Mouse (Mus musculus): ENCODE measurements around the gene Msantd2.

The Msantd2 gene

DNA sequence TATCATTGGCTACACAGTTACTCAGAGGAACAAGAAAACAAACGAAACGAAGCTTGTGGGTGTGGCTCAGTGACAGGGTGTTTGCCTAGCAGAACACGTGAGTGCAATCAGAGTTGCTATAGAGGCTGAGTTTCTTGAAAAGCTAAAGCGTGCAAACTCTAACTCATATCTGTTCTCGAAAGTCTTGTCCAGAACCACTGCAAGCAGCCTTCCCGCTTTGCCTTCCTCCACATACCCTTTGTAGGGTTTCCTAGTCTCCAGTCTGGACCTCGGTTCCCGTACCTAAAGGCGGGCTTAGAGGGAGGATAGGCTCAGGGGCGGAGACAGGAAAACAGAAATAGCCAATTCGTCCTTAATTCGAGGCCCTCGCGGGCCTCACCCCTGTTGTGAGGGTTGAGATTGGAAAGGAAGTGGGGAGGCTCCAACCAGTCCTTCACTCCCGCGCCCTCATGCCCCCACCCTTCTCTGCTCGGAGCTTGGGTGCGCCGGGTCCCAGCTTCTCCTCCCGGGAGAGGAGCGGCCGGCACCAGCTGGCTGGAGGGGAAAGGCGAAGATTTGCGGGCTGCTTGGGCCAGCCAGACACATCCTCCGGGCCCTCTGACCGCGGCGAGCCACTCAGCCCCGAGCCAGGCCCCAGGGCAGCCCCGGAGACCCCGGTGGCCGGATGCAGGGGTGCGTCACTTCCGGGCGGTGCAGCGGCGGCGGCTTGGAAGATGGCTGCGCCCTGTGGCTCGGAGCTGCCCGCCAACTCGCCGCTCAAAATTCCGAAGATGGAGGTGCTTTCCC, at the start of gene Msantd2:
Gene Msantd2 (plus strand): TSS at position 709 of the 786 bp plus-strand sequence.
- DNase-seq (ENCODE audit: low read depth, low spot score): peak; percentile 87

DNA sequence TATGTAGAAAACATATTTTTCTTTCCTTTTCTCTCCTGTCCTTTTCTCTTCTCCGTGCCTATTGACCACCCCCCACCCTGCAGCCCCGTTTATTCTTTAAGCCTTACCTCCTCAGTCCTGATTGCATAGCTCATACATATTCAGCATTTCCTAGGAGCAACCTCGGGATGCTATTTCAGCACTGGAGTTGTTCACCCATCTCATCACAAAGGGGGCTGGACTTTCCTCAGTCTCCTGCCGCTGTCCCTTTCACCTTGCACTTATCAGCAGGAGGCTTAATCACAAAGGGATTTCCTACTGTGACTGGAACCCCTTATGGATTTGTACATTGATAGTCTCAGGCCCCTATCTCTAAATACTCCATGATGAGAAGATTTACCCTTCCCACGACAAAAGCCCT, 36.7 kb upstream of the Msantd2 start:
- no peak for DNase-seq (ENCODE audit: low read depth, low spot score)

DNA sequence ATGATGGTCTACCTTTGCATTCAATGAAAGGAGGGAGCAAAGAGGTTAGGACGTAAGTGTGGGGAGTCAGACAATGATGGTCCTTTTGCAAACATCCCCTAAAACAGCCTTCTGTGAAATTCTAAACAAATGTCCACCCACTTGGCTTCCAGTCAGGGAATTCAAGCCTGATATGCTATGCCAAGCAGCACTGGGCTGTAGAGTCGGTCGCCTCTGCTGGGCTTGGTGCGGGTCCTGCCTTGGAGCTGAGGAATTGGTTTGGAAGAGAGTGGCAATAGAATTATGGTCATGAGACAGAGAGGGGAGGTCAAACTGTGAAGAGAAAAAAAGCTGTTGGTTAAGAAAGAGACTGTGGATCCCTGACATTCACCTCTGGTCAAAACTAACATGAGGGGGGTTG, 35.8 kb upstream of the Msantd2 start:
- DNase-seq (ENCODE audit: low read depth, low spot score): no peak

GRCm38 (mm10) chr9:37454011-37454492, 35.1 kb upstream of the Msantd2 start:
- DNase-seq (ENCODE audit: low read depth, low spot score): no peak

GRCm38 (mm10) chr9:37454991-37455390, 34.1 kb upstream of the Msantd2 start:
- DNase-seq (ENCODE audit: low read depth, low spot score): no peak

- no peak for DNase-seq (ENCODE audit: low read depth, low spot score)
Observed at GRCm38 (mm10) chr9:37455868-37456267, 33.3 kb upstream of the Msantd2 start.

GRCm38 (mm10) chr9:37456481-37456910, 32.6 kb upstream of the Msantd2 start:
- DNase-seq (ENCODE audit: low read depth, low spot score): no peak

DNA sequence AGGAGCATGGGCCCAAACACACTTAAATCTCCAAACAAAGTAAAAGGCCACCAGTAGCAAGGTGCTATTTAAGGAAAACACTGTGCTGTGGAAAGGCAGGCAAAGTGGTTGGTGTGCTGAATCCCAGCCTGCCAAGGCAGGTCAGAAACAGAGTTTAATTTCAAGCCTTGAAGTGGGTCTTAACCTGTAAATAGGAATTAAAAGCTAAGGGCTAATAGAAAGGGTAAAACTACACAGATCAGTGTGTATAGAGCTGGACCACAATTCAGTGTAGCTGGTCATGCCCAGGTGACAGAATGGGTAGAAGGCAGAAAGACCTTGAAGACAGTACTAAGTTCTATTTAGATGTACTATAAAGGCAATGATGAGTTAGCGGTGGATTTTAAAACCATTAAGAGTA, 32.0 kb upstream of the Msantd2 start:
- DNase-seq (ENCODE audit: low read depth, low spot score): no peak

- no peak for DNase-seq (ENCODE audit: low read depth, low spot score)
Observed at GRCm38 (mm10) chr9:37459665-37460042, 29.5 kb upstream of the Msantd2 start.

DNA sequence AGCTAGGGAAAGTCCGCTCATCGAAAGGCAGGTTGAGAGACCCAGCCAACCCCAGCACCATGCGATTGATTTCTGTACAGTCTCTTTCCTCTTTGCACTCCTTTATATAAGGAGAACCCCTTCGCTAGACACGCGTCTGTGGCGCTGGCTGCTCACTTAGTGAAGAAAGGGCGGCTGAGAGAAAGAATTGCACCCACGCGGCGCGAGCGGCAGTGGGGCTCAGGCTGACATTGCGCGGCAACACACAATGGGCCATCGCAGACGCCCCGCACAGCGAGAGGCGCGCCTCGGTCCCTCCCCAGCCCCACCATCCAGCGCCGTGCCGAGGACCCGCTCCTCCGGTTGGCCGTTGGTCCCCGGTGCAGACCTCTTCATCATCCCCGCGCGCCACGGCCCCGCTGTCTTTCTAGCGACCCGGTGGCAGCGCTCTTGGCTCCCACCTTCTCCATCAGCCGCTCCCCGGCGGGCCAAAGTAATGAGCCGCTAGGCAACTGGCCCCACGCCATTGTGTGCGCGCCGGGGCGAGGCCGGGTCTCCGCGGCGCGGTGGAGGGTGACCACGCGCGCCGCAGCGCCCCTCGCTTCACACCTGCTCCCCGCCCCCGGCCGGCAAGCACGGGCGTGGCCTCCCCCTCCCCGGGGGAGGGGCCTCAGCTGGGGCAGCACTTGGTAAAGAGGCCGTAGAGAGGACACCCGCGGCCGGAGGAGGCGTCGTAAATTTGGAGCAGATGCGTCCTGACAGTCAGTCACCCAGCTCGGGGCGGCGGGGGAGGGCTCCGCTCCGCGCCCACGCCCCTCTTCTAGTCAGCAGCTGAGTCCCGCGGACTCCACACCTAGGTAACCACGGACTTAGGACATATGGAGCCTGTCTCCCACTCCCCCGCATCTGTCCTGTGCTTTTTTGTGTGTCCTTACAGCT, 28.8 kb upstream of the Msantd2 start:
- no peak for DNase-seq (ENCODE audit: low read depth, low spot score)

DNA sequence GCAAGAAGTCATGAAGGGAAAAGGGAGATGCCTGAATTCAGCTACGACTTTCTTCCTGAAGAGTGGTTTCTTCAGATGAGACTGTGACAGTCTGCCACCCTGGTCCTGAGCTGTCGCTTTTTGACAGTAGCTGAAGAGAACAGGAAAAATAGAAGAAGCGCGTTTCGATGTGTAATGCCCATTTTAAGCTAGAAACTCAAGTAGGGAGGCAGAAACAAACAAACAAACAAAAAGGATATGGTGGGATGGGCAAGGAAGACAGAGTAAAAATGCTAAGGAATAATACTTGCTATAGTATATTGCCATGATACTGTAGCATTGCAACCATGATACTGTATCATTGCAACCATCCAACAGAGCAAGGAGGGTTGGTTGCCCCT, 28.2 kb upstream of the Msantd2 start:
- DNase-seq (ENCODE audit: low read depth, low spot score): no peak

DNA sequence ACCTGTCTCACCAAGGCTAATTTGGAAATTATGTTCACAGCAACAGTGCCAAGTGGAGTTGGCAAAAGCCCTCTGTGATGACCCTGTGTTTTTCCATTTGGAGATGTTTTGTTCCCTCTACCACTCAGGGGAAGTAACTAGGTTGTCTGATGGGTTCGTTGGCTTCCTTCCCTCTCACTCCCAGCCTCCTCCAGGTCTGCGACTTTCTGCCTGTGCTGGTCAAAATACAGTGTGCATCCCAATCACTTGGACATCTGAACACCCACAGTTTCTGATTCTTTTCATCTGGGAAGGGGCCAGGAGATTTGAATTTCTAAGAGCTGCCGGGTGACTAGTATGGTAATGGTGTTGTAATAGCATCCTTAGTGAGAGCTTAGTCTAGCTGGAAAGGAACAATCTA, 27.5 kb upstream of the Msantd2 start:
- no peak for DNase-seq (ENCODE audit: low read depth, low spot score)

GRCm38 (mm10) chr9:37462764-37463163, 26.4 kb upstream of the Msantd2 start:
- DNase-seq (ENCODE audit: low read depth, low spot score): peak; percentile 38

DNA sequence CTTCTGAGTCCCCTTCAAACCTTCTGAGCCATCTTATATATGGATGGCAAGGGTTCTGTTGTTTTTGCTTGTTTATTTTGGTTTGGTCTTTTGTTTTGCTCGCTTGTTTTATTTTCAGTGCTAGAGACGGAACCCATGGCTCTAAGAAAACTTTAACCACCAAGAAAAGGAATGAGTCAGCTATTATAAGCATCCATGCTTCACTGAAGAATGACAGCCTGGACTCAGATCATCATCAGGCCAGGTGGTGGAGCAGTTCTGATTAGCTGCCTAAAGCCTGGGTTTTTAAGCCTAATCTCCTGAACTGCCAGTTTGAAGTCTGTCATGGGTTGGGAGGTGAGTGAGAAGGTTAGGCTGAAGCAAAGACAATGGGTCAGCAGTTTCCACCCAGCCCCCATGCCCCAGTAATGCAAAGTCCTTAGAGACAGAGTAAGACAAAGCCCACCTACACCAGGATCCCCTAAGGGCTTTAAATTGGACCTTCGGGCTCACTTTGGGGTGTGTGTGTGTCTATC, 15.5 kb upstream of the Msantd2 start:
- DNase-seq (ENCODE audit: low read depth, low spot score): no peak

DNA sequence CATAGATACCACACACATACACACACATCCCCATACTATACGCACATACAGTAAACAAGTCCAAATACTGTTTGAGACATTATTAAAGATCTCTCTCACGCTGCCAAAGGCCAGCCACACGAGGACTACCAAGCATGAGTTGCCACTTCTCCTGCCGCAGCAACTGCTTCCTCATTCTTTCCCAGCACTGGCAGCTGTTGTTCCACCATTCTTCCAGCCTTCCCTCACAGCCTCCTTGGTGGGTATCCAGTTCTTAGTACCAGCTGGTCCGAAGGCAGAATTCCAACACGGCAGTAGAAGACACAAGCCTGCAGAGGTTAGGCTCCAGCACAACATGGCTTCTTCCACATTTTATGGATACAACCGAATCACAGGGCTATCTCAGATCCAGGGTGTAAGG, 14.2 kb upstream of the Msantd2 start:
- no peak for DNase-seq (ENCODE audit: low read depth, low spot score)

DNA sequence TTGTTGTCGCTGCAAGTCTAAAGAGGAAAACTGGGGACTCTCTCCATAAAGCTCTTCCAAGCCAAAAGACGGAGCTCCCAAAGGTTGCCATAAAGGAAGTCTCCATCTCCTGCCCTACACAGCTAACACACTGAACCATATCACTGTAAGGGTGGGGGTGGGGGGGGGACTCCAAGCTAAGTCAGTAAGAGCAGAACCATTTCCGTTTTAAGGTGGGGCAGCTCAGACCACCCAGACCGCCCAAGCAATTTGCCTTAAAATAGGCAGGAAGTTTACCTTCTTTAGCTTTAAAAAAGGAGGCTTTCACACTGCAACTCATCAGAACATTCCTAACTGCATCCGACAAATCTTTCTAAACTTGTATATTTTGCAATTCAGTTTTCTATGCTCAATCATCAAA, 4.0 kb upstream of the Msantd2 start:
- DNase-seq (ENCODE audit: low read depth, low spot score): no peak

- no peak for DNase-seq (ENCODE audit: low read depth, low spot score)
Observed at GRCm38 (mm10) chr9:37488041-37488440, 1.1 kb upstream of the Msantd2 start.

DNA sequence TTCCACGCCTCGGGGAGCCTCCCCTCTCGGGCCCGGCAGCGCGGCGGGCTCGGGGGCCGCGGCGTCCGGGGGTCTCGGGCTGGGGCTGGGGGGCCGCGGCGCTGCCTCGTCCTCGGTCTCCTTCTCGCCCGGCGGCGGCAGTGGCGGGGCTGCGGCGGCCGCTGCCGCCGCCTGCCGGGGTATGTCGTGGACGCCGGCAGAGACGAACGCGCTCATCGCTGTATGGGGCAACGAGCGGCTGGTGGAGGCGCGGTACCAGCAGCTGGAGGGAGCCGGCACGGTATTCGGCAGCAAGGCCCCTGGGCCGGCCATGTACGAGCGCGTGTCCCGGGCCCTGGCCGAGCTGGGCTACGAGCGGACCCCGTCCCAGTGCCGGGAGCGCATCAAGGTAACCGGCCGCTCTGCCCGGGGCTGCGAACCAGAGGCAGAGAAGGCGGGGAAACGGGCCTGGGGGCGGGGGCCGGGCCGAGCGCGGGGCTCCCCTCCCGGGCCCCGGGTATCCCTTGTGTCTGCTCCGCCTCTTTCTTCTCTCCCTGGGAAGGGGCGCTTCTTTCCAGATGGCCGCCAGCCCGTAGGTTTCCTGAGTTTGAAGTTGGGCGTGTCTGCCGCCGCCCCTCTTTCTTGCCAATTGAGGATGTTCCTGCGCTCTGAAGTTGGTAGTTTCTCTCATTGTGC, 464 bp downstream of the Msantd2 start:
- DNase-seq (ENCODE audit: low read depth, low spot score): peak; percentile 67

DNA sequence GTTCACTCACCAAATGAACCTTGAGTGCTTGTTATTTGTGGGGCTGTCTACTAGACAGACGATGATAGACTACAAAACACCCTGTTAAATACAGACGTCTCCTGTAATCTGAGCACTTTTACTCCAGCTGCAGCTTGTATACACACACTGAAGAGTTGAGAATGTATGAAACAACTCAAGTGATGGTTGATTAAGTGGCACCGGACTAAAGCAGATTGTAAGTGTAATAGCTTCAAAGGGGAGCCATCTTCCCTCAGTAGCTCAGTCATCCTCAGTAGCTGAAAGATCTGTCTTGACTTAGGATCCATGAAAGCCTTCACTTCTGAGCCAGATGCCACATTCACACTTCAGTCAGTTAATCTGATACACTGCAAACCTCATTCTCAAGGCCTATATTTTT, 6.6 kb downstream of the Msantd2 start:
- no peak for DNase-seq (ENCODE audit: low read depth, low spot score)

- no peak for DNase-seq (ENCODE audit: low read depth, low spot score)
Observed at GRCm38 (mm10) chr9:37496325-37496724, 7.2 kb downstream of the Msantd2 start.

GRCm38 (mm10) chr9:37500201-37500600, 11.1 kb downstream of the Msantd2 start:
- DNase-seq (ENCODE audit: low read depth, low spot score): no peak

- DNase-seq (ENCODE audit: low read depth, low spot score): no peak
Observed at GRCm38 (mm10) chr9:37501170-37501569, 12.1 kb downstream of the Msantd2 start.
